Mouse (Mus musculus) intestine, postnatal 0 days (tissue): Measurements from ENCODE around the gene Smyd2. TPM values are rescaled to one million over a fixed set of nuclear protein-coding genes. Genes with fewer than 3 reads are reported as not detected.

Experiments used
- ATAC-seq: fragments of 200-750 bp; cut with Nextera tagmentation; 2 replicates; pipeline ENCODE4 v1.8.0; 2017; ENCODE audit warnings: mild to moderate bottlenecking, moderate TSS enrichment, moderate library complexity
- H3K27ac ChIP-seq: fragments of 300-500 bp; sonication (generic); 2 replicates; pipeline ENCODE4 v1.5.1; 2014; ENCODE audit warnings: mild to moderate bottlenecking, low read depth, low read length, moderate library complexity
- H3K27me3 ChIP-seq: fragments of 300-500 bp; sonication (generic); replicated peaks from 2 replicates; pipeline ENCODE4 v1.6.1; 2014; ENCODE audit warnings: low read length, mixed read lengths; ENCODE audit not compliant: control insufficient read depth, insufficient read depth
- H3K36me3 ChIP-seq: fragments of 300-500 bp; sonication (generic); 2 replicates; pipeline ENCODE4 v1.6.1; 2014; ENCODE audit warnings: mild to moderate bottlenecking, moderate library complexity; ENCODE audit not compliant: control insufficient read depth, insufficient read depth
- H3K4me1 ChIP-seq: fragments of 300-500 bp; sonication (generic); replicated peaks from 2 replicates; pipeline ENCODE4 v1.6.1; 2014; ENCODE audit warnings: antibody characterized with exemption, low read length, mixed read lengths; ENCODE audit not compliant: control insufficient read depth, insufficient read depth
- H3K4me2 ChIP-seq: fragments of 300-500 bp; sonication (generic); replicated peaks from 2 replicates; pipeline ENCODE4 v1.6.1; 2014; ENCODE audit warnings: low read depth, mild to moderate bottlenecking, moderate library complexity
- H3K4me3 ChIP-seq: fragments of 300-500 bp; sonication (generic); 2 replicates; pipeline ENCODE4 v1.5.1; 2014; ENCODE audit warnings: low read depth, low read length
- H3K9ac ChIP-seq: fragments of 300-500 bp; sonication (generic); 2 replicates; pipeline ENCODE4 v1.6.1; 2014; ENCODE audit warnings: mild to moderate bottlenecking, low read depth, low read length
- H3K9me3 ChIP-seq: fragments of 300-500 bp; sonication (generic); 2 replicates; pipeline ENCODE4 v1.6.1; 2016; ENCODE audit warnings: mixed run types; ENCODE audit not compliant: control insufficient read depth
- CTCF ChIP-seq: sonication (generic); IDR thresholded peaks from 2 replicates; pipeline ENCODE4 v1.5.1; 2016; ENCODE audit warnings: low read depth, mild to moderate bottlenecking, control low read depth, antibody characterized with exemption, moderate library complexity
- WGBS: fragments of 180-500 bp; shearing (Covaris S2); extraction: QIAGEN DNeasy Blood & Tissue Kit; methylation state at CpG from one replicate; pipeline ENCODE4 v1.1.7; 2014; 5-methylcytosine and 5-hydroxymethylcytosine counted together
- polyA plus RNA-seq: library from polyadenylated mRNA; unstranded; fragments of >200 nt; fragmentation: Nextera tagmentation; extraction: Ambion mirVana; gene quantifications from 2 replicates; pipeline ENCODE4 v1.2.1, GENCODE M21; 2015

Smyd2 gene
- polyA plus RNA-seq, 1 experiment from 2014 or later: 48.1 TPM

DNA sequence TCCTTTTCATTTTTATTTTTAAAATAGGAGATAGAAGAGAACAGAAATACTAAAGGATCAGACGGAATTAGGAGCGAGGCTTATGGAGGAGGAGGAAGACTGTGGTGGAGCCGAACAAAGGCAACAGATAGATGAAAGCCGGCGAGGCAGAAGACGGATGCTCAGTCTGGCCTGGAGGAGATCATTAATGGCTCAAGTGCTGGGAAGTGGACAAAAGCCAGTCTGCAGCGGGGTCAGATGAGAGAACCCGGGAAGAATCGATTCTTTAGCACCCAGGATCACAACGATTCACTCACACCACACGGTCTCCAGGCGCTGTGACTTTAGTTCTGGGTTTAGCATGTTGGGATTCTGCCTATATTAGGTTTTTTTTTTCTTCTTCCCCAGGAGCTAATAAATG, 10.0 kb upstream of the Smyd2 start:
- no peak for TF ChIP-seq CTCF
- Histone ChIP-seq H3K4me2 (no peak overlapping the region), H3K27me3 (no peaks in the 10 kb centered on the region), H3K36me3 (no peaks in the 10 kb centered on the region), H3K27ac (no peak overlapping the region), H3K9ac (no peak overlapping the region), H3K9me3 (no peaks in the 10 kb centered on the region), H3K4me1 (no peaks in the 10 kb centered on the region), H3K4me3 (no peak overlapping the region)
- no peak for ATAC-seq
- WGBS: 86% methylated on average over 12 of the region's 12 CpGs

DNA sequence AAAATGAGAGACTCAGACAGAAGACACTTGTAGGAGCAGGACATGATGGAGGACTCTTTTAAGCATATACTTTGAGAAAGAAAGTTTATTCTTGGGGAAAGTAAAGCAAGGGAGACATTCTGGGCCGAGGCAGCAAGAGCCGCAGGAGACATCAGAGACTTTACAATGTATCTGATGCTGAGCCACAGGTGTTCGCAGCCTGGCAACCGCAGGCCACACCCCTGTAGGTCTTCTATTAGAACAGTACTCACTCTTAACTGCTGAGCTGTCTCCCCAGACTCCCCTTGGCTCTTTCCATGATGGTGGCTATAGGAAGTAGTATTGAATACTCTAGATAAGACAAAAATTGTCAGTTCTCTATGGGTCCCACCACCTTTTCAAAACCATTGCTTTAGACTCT, 7.7 kb upstream of the Smyd2 start:
- Histone ChIP-seq H3K9ac (no peak overlapping the region), H3K36me3 (no peaks in the 10 kb centered on the region), H3K9me3 (no peaks in the 10 kb centered on the region), H3K4me3 (no peak overlapping the region), H3K27me3 (no peaks in the 10 kb centered on the region), H3K4me2 (no peak overlapping the region), H3K27ac (no peak overlapping the region), H3K4me1 (no peaks in the 10 kb centered on the region)
- 45% methylated on average over 4 of the region's 4 CpGs for WGBS
- TF ChIP-seq CTCF: no peak
- ATAC-seq: no peak

DNA sequence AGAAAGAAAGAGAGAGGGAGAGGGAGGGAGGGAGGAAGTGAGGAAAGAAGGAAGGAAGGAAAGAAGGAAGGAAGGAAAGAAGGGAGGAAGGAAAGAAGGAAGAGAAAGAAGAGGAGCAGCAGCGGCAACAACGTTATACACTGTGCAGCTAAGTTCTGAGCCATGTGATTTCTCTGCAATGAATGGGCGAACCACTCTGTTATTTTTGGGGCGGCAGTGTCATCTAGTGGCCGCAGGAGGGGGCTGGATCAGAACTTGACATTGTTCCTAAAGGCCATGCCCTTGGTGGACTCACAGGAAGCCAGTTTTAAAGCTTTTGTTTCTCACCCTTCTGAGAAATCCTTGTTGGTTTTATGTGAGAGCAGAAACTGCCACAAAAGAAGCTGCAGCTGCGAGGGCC, 5.5 kb upstream of the Smyd2 start:
- no peak overlapping the region for H3K27ac ChIP-seq
- H3K9ac ChIP-seq: no peak overlapping the region
- peak; percentile 90 for TF ChIP-seq CTCF
- H3K9me3 ChIP-seq: no peaks in the 10 kb centered on the region
- no peaks in the 10 kb centered on the region for H3K27me3 ChIP-seq
- H3K4me1 ChIP-seq: no peaks in the 10 kb centered on the region
- peak; percentile 60 for ATAC-seq
- H3K4me3 ChIP-seq: no peak overlapping the region
- 9% methylated on average over 6 of the region's 6 CpGs for WGBS
- H3K4me2 ChIP-seq: peak overlapping the region; percentile 37
- no peaks in the 10 kb centered on the region for H3K36me3 ChIP-seq

DNA sequence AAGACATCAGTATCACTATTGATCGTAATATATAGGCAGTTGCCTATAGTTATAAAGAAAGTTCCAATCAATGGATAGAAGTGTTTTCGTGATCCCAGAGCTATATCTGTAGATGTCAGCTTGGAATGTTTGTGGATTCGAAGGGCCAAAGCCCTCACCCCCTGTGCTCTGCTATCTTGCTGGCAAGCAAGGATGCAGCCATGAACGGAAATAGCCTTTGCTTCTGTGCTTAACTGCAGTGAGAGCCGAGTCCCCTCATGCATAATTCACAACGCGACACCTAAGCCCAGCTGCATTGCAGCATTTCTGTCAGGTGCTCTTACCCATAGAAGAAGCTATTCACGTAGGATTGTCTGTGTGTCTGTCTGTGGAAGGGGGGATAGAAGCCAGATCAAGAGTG, 4.1 kb upstream of the Smyd2 start:
- 78% methylated on average over 8 of the region's 8 CpGs for WGBS
- H3K9me3 ChIP-seq: no peaks in the 10 kb centered on the region

DNA sequence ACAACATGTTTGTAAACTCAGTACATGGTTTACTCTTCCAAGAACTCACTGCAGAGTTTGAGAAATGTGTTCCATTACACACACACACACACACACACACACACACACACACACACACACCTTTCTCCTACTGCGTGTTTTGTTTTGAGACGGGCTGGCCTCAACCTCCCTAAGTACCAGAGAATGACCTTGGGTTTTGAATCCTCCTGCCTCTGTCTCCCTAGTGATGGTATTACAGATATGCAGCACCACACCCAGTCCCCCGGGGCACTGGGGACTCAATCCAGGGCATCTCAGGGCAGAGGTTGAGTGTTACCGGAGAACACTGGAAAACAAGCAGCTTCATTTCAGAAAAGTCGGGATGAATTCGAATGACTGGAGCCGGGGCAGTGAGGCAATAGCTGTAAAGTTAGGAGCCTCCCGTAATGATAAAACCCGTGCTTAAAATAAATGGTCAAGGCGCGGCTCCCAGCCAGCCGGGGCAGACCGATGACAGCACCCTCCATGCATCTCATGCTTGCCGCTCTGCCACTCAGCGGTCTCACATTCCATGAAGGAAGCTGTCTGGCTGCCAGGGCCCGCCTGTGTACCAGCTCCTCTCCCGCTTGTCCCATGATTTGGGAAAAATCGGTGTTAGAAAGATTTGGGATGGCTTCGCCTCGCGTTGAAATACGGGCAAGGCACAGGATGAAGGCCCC, 1.9 kb upstream of the Smyd2 start:
- no peak overlapping the region for H3K4me3 ChIP-seq
- H3K4me2 ChIP-seq: no peak overlapping the region
- no peak overlapping the region for H3K27ac ChIP-seq
- H3K27me3 ChIP-seq: no peaks in the 10 kb centered on the region
- no peak for TF ChIP-seq CTCF
- no peak for ATAC-seq
- no peaks in the 10 kb centered on the region for H3K36me3 ChIP-seq
- WGBS: 71% methylated on average over 22 of the region's 22 CpGs
- H3K4me1 ChIP-seq: 0 out of 2 replicates have a peak, but pooled peaks cover 10% of the 10 kb centered on the region
- no peaks in the 10 kb centered on the region for H3K9me3 ChIP-seq
- no peak overlapping the region for H3K9ac ChIP-seq

More for the DNA sequence above, 4.1 kb upstream of the Smyd2 start:
- no peak overlapping the region for H3K9ac ChIP-seq
- H3K4me3 ChIP-seq: no peak overlapping the region
- no peak for ATAC-seq
- H3K36me3 ChIP-seq: no peaks in the 10 kb centered on the region
- H3K4me1 ChIP-seq: 0 out of 2 replicates have a peak, but pooled peaks cover 3% of the 10 kb centered on the region
- H3K27me3 ChIP-seq: no peaks in the 10 kb centered on the region
- no peak overlapping the region for H3K27ac ChIP-seq
- no peak overlapping the region for H3K4me2 ChIP-seq
- no peak for TF ChIP-seq CTCF

DNA sequence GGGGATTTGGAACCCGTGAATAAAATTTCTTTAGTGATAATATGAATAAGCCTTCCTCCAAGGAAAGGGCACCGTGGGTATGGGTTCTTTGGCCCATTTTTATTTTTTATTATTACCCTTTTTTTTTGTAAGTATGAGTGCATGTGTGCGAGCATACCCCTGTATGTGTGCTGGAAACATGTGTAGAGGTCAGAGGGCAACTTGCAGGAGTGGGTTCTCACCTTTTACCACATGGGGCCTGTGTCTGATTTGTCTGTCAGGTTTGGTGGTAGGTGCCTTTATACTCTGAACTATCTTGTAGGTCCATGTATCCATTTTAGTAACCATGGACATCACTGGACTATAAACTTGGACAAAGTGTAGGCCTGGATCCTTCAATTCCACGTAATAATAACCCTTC, 994 bp upstream of the Smyd2 start:
- no peak for ATAC-seq
- no peak overlapping the region for H3K4me2 ChIP-seq
- WGBS: 80% methylated on average over 4 of the region's 4 CpGs
- no peak overlapping the region for H3K27ac ChIP-seq
- H3K9ac ChIP-seq: no peak overlapping the region
- H3K4me3 ChIP-seq: no peak overlapping the region
- H3K9me3 ChIP-seq: no peaks in the 10 kb centered on the region
- TF ChIP-seq CTCF: no peak
- no peaks in the 10 kb centered on the region for H3K36me3 ChIP-seq
- H3K27me3 ChIP-seq: no peaks in the 10 kb centered on the region
- 0 out of 2 replicates have a peak, but pooled peaks cover 10% of the 10 kb centered on the region for H3K4me1 ChIP-seq
